Mouse (Mus musculus) midbrain, postnatal 0 days (tissue): ENCODE measurements around the gene Lrcol1. TPM values are rescaled to one million over a fixed set of nuclear protein-coding genes. Genes with fewer than 3 reads are reported as not detected.

Experiments
- ATAC-seq: fragments of 200-750 bp; cut with Nextera tagmentation; 2 replicates; pipeline ENCODE4 v1.8.0; 2017; ENCODE audit warnings: moderate number of reproducible peaks, mild to moderate bottlenecking, moderate TSS enrichment, moderate library complexity; ENCODE audit not compliant: low FRiP score
- DNase-seq: peaks from one replicate; pipeline ENCODE4 v3.0.0-alpha.2; 2015; ENCODE audit warnings: low spot score
- H3K27ac ChIP-seq: fragments of 300-500 bp; sonication (generic); 2 replicates; pipeline ENCODE4 v1.5.1; 2014; ENCODE audit warnings: low read depth, mild to moderate bottlenecking, low read length, mixed read lengths
- H3K27me3 ChIP-seq: fragments of 300-500 bp; sonication (generic); 2 replicates; pipeline ENCODE4 v1.6.1; 2014; ENCODE audit warnings: low read length, control low read depth, mixed read lengths; ENCODE audit not compliant: insufficient read depth
- H3K36me3 ChIP-seq: fragments of 300-500 bp; sonication (generic); 2 replicates; pipeline ENCODE4 v1.6.1; 2014; ENCODE audit warnings: low read length, control low read depth, mixed read lengths; ENCODE audit not compliant: insufficient read depth
- H3K4me1 ChIP-seq: fragments of 300-500 bp; sonication (generic); 2 replicates; pipeline ENCODE4 v1.6.1; 2014; ENCODE audit warnings: mild to moderate bottlenecking, control low read depth, antibody characterized with exemption, low read length, mixed read lengths; ENCODE audit not compliant: insufficient read depth
- H3K4me2 ChIP-seq: fragments of 300-500 bp; sonication (generic); 2 replicates; pipeline ENCODE4 v1.6.1; 2014; ENCODE audit warnings: low read depth, mild to moderate bottlenecking, low read length, mixed read lengths; ENCODE audit not compliant: poor library complexity, severe bottlenecking
- H3K4me3 ChIP-seq: fragments of 300-500 bp; sonication (generic); 2 replicates; pipeline ENCODE4 v1.5.1; 2014; ENCODE audit warnings: low read depth, mild to moderate bottlenecking, low read length, moderate library complexity
- H3K9ac ChIP-seq: fragments of 300-500 bp; sonication (generic); replicated peaks from 2 replicates; pipeline ENCODE4 v1.6.1; 2014; ENCODE audit warnings: mild to moderate bottlenecking, low read length, moderate library complexity, mixed read lengths; ENCODE audit not compliant: poor library complexity, severe bottlenecking
- H3K9me3 ChIP-seq: fragments of 300-500 bp; sonication (generic); 2 replicates; pipeline ENCODE4 v1.6.1; 2016; ENCODE audit warnings: low read length, control low read depth
- CTCF ChIP-seq: IDR thresholded peaks from 2 replicates; pipeline ENCODE4 v1.5.1; 2016; ENCODE audit warnings: antibody characterized with exemption, mild to moderate bottlenecking
- WGBS: fragments of 180-500 bp; shearing (Covaris S2); extraction: QIAGEN DNeasy Blood & Tissue Kit; methylation state at CpG from one replicate; pipeline ENCODE4 v1.1.7; 2014; 5-methylcytosine and 5-hydroxymethylcytosine counted together
- polyA plus RNA-seq: library from polyadenylated mRNA; unstranded; fragments of >200 nt; fragmentation: Nextera tagmentation; extraction: Ambion mirVana; gene quantifications from 2 replicates; pipeline ENCODE4 v1.2.1, GENCODE M21; 2015
- total RNA-seq: library from RNA; depleted of rRNA; stranded (reverse); fragments of >200 nt; gene quantifications from 2 replicates; pipeline ENCODE4 v1.2.3, GENCODE M21; 2014

Gene Lrcol1
- total and polyA plus RNA-seq, 2 experiments from 2014 or later, result not detected

- TF ChIP-seq CTCF, result no peak
- ATAC-seq (no peak), DNase-seq (no peak)
- peaks cover 8% of the 10 kb centered on the region; the same call in 1 of the 2 replicates for H3K36me3 ChIP-seq
- WGBS, result 76% methylated on average over 6 of the region's 6 CpGs
- H3K4me3 ChIP-seq, result no peak overlapping the region
- no peaks in the 10 kb centered on the region for H3K9me3 ChIP-seq
- H3K27ac ChIP-seq, result no peak overlapping the region
- H3K27me3 ChIP-seq, result no peaks in the 10 kb centered on the region
- no peak overlapping the region for H3K4me2 ChIP-seq
- H3K9ac ChIP-seq, result no peak overlapping the region
- no peaks in the 10 kb centered on the region for H3K4me1 ChIP-seq
Observed at GRCm38 (mm10) chr5:110361465-110361864, 16.9 kb downstream of the Lrcol1 start.

- Histone ChIP-seq H3K9ac (peak overlapping the region; percentile 61), H3K27ac (no peak overlapping the region), H3K4me2 (peak overlapping the region; percentile 75), H3K4me3 (peak overlapping the region; percentile 46), H3K4me1 (no peaks in the 10 kb centered on the region), H3K9me3 (no peaks in the 10 kb centered on the region), H3K27me3 (no peaks in the 10 kb centered on the region), H3K36me3 (peaks cover 9% of the 10 kb centered on the region)
- TF ChIP-seq CTCF, result no peak
- 8% methylated on average over 23 of the region's 28 CpGs for WGBS
- DNase-seq (no peak), ATAC-seq (no peak; the same call in 1 of the 2 replicates)
Observed at GRCm38 (mm10) chr5:110362813-110363178, 18.3 kb downstream of the Lrcol1 start.

- peak overlapping the region; percentile 61 for H3K9ac ChIP-seq
- WGBS, result 2% methylated on average over 63 of the region's 72 CpGs
- peaks cover 12% of the 10 kb centered on the region for H3K36me3 ChIP-seq
- H3K4me2 ChIP-seq, result peak overlapping the region; percentile 75
- peak overlapping the region; percentile 46 for H3K4me3 ChIP-seq
- no peaks in the 10 kb centered on the region for H3K27me3 ChIP-seq
- DNase-seq (peak; percentile 74), ATAC-seq (peak; percentile 80)
- no peaks in the 10 kb centered on the region for H3K9me3 ChIP-seq
- TF ChIP-seq CTCF, result peak; percentile 56
- peak overlapping the region; percentile 59 for H3K27ac ChIP-seq
- H3K4me1 ChIP-seq, result no peaks in the 10 kb centered on the region
Observed at GRCm38 (mm10) chr5:110363179-110363821, 18.8 kb downstream of the Lrcol1 start.

- peak overlapping the region; percentile 59; the same call in 1 of the 2 replicates for H3K27ac ChIP-seq
- peak; percentile 31 for DNase-seq
- H3K4me1 ChIP-seq, result no peaks in the 10 kb centered on the region
- peak overlapping the region; percentile 75 for H3K4me2 ChIP-seq
- peak; percentile 6 for ATAC-seq
- TF ChIP-seq CTCF, result peak; percentile 28
- H3K9me3 ChIP-seq, result no peaks in the 10 kb centered on the region
- peak overlapping the region; percentile 46 for H3K4me3 ChIP-seq
- no peaks in the 10 kb centered on the region for H3K27me3 ChIP-seq
- peaks cover 14% of the 10 kb centered on the region for H3K36me3 ChIP-seq
- H3K9ac ChIP-seq, result 0 out of 2 replicates have a peak overlapping the region, but pooled peaks have one; percentile 61
- 45% methylated on average over 11 of the region's 11 CpGs for WGBS
Observed at GRCm38 (mm10) chr5:110363822-110364545, 19.5 kb downstream of the Lrcol1 start.

GRCm38 (mm10) chr5:110376802-110377433 lies 32.4 kb downstream of the Lrcol1 start:
- H3K4me1 ChIP-seq, result no peaks in the 10 kb centered on the region
- H3K27ac ChIP-seq, result no peak overlapping the region
- WGBS, result 57% methylated on average over 8 of the region's 8 CpGs
- DNase-seq (peak; percentile 77), ATAC-seq (no peak)
- H3K36me3 ChIP-seq, result peaks cover 53% of the 10 kb centered on the region
- peak; percentile 82 for TF ChIP-seq CTCF
- no peaks in the 10 kb centered on the region for H3K9me3 ChIP-seq
- no peaks in the 10 kb centered on the region for H3K27me3 ChIP-seq
- no peak overlapping the region for H3K4me3 ChIP-seq
- H3K4me2 ChIP-seq, result no peak overlapping the region
- H3K9ac ChIP-seq, result no peak overlapping the region

GRCm38 (mm10) chr5:110378181-110378583 lies 33.7 kb downstream of the Lrcol1 start:
- WGBS, result 41% methylated on average over 20 of the region's 20 CpGs
- no peak for TF ChIP-seq CTCF
- H3K4me1 ChIP-seq, result no peaks in the 10 kb centered on the region
- H3K9ac ChIP-seq, result no peak overlapping the region
- H3K36me3 ChIP-seq, result peaks cover 54% of the 10 kb centered on the region
- peak; percentile 47; the same call in 1 of the 2 replicates for ATAC-seq
- H3K4me2 ChIP-seq, result no peak overlapping the region
- H3K27ac ChIP-seq, result no peak overlapping the region
- no peaks in the 10 kb centered on the region for H3K9me3 ChIP-seq
- DNase-seq, result peak; percentile 24
- H3K4me3 ChIP-seq, result no peak overlapping the region
- no peaks in the 10 kb centered on the region for H3K27me3 ChIP-seq
